Mouse (Mus musculus): ENCODE measurements around the gene Plcb4. TPM values are rescaled to one million over a fixed set of nuclear protein-coding genes. Genes with fewer than 3 reads are reported as not detected.

Plcb4 gene
- polyA plus RNA-seq, 1 experiment from 2014 or later = 13.8 TPM

DNA sequence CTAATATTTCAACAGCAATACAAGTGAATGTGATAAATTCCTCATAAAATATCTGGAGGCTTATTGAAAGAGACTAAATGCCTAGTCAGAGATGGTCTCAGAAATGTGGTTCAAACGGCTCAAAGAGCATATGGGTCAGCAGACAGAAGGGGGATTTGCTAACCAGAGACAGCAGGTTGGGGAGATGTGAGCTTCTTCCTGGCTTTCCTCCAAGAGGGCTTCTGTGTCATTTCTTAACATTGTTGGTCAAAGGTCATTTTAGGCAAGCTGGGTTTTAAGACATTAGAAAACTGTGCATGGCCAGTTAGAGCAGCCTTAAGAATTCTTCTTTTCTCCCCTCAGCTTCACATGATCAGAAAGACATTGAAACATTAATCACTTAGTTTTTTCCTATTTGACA is 178.9 kb downstream of the Plcb4 start:
- 74% methylated on average over 1 of the region's 1 CpGs for WGBS
- Histone ChIP-seq H3K9ac (replicated peaks; ENCODE audit: low read depth) (no peak overlapping the region), H3K27ac (ENCODE audit: low read length) (no peak overlapping the region), H3K27me3 (replicated peaks; ENCODE audit: insufficient read depth, low read length) (no peaks in the 10 kb centered on the region), H3K4me3 (ENCODE audit: low read depth, low read length) (no peak overlapping the region), H3K4me2 (replicated peaks; ENCODE audit: low read depth, low read length) (no peak overlapping the region), H3K36me3 (ENCODE audit: insufficient read depth, low read length) (no peaks in the 10 kb centered on the region), H3K4me1 (ENCODE audit: insufficient read depth, low read depth, low read length) (no peaks in the 10 kb centered on the region), H3K9me3 (ENCODE audit: low read length) (no peaks in the 10 kb centered on the region)
- ATAC-seq (no peak), DNase-seq (ENCODE audit: low spot score) (no peak)
- no peak for TF ChIP-seq CTCF (IDR thresholded peaks at IDR 0.05)

DNA sequence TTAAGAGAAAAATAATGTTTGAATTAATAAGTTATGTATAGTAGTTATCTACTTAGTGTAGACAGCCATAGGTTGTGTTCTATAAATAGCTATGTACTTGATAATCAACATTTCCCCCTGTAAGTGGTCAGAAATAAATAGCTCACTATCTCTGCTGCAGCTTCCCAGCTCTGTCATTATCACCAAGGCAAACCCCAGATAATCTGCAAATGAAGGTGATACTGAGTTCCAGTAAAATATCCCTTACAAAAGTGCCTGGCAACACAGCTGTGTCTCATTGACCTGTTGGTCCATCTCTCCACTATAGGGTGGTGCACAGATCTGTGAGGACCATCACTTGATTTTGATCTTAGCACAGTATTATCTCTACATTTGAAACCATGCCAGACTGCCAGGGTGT is 179.3 kb downstream of the Plcb4 start:
- TF ChIP-seq CTCF (IDR thresholded peaks at IDR 0.05) = no peak
- TF ChIP-seq EP300 (IDR thresholded peaks at IDR 0.05) = no peak
- H3K9ac ChIP-seq (replicated peaks; ENCODE audit: low read depth) = no peak overlapping the region
- H3K27me3 ChIP-seq (replicated peaks; ENCODE audit: insufficient read depth, low read length) = no peaks in the 10 kb centered on the region
- no peak overlapping the region for H3K4me2 ChIP-seq (replicated peaks; ENCODE audit: low read depth, low read length)
- H3K36me3 ChIP-seq (ENCODE audit: insufficient read depth, low read length) = no peaks in the 10 kb centered on the region
- no peaks in the 10 kb centered on the region for H3K9me3 ChIP-seq (ENCODE audit: low read length)
- ATAC-seq = no peak
- DNase-seq (ENCODE audit: low spot score) = no peak
- no peak overlapping the region for H3K27ac ChIP-seq (ENCODE audit: low read length)
- no peaks in the 10 kb centered on the region for H3K4me1 ChIP-seq (ENCODE audit: insufficient read depth, low read depth, low read length)
- no peak overlapping the region for H3K4me3 ChIP-seq (ENCODE audit: low read depth, low read length)

DNA sequence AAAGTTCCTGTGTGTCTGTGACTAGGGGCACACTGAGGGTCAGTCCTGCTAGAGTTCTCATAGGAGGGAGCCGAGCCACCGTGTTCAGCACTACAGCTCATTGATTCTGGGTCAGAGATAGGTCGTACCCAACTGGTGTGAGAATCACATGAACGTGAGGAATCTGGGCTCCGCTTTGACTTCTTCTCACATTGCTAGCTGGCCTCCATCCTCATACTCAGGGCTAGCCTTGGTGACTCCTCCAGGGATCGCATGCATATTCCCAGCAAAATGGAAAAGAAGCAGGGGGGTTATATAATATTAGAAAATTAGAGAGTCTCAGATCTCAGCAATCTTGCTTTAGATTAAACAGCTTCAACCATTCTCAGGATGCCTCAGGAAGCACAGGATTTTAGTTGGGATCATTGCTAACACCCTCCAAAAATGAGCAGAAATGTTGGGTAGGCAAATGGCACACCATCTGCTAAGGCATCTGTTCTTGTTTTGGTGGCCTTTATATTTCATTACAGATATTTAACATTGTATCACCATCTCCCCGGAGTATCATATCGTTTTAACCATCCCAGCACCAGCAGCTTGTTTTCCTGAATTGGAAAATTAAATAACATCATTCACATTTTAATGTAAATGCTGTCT is 180.0 kb downstream of the Plcb4 start:
- TF ChIP-seq CTCF (IDR thresholded peaks at IDR 0.05) (no peak), EP300 (IDR thresholded peaks at IDR 0.05) (no peak)
- no peaks in the 10 kb centered on the region for H3K36me3 ChIP-seq (ENCODE audit: insufficient read depth, low read length)
- H3K9ac ChIP-seq (replicated peaks; ENCODE audit: low read depth) = no peak overlapping the region
- no peak overlapping the region for H3K4me2 ChIP-seq (replicated peaks; ENCODE audit: low read depth, low read length)
- WGBS = 85% methylated on average over 8 of the region's 8 CpGs
- no peak overlapping the region for H3K27ac ChIP-seq (ENCODE audit: low read length)
- H3K27me3 ChIP-seq (replicated peaks; ENCODE audit: insufficient read depth, low read length) = no peaks in the 10 kb centered on the region
- no peaks in the 10 kb centered on the region for H3K9me3 ChIP-seq (ENCODE audit: low read length)
- DNase-seq (ENCODE audit: low spot score) (no peak), ATAC-seq (no peak)
- H3K4me3 ChIP-seq (ENCODE audit: low read depth, low read length) = no peak overlapping the region
- H3K4me1 ChIP-seq (ENCODE audit: insufficient read depth, low read depth, low read length) = no peaks in the 10 kb centered on the region

DNA sequence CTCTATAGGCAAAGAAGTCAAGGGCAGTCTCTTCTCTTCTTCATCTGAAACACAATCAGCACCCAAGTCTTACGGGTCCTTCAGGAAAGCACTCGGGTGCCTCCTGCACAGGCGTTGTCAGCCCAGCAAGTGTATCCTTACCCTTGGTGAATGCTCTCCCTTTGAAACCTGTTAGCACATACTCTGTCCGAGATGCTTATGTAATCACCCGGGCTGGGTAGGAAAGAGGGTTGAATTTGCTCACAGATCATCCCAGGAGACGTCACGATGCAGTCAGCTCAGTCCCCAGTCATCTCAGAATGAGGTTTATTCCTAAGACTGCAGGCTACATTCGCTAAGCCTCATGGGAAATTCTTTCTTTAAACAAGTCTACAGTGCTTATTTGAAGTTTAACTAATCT is 184.9 kb downstream of the Plcb4 start:
- no peak overlapping the region for H3K27ac ChIP-seq (ENCODE audit: low read length)
- no peak overlapping the region for H3K4me3 ChIP-seq (ENCODE audit: low read depth, low read length)
- H3K27me3 ChIP-seq (replicated peaks; ENCODE audit: insufficient read depth, low read length) = no peaks in the 10 kb centered on the region
- no peaks in the 10 kb centered on the region for H3K36me3 ChIP-seq (ENCODE audit: insufficient read depth, low read length)
- DNase-seq (ENCODE audit: low spot score) (no peak), ATAC-seq (no peak)
- WGBS = 66% methylated on average over 8 of the region's 8 CpGs
- H3K9ac ChIP-seq (replicated peaks; ENCODE audit: low read depth) = no peak overlapping the region
- no peaks in the 10 kb centered on the region for H3K4me1 ChIP-seq (ENCODE audit: insufficient read depth, low read depth, low read length)
- no peak for TF ChIP-seq EP300 (IDR thresholded peaks at IDR 0.05)
- TF ChIP-seq CTCF (IDR thresholded peaks at IDR 0.05) = no peak
- H3K9me3 ChIP-seq (ENCODE audit: low read length) = no peaks in the 10 kb centered on the region
- no peak overlapping the region for H3K4me2 ChIP-seq (replicated peaks; ENCODE audit: low read depth, low read length)

DNA sequence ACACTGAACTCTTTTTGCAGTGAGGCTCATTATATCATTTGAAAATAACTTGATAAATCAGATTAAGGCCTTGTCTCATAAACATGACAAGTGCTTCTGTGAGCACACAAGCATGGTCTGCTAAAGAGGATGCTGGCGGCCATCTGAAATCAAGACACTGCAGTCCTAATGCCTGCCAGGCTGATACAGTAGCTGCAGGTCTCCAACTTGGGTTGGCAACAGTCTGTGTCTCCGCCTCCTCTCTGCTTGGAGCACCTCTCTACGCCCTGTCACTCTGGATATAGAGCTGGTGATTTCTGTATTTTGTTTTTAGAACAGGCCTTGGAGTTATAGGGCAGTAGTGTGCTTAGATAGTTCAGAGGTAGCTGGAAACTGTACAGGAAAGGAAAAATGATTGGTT is 188.1 kb downstream of the Plcb4 start:
- H3K4me1 ChIP-seq (ENCODE audit: insufficient read depth, low read depth, low read length) = no peaks in the 10 kb centered on the region

DNA sequence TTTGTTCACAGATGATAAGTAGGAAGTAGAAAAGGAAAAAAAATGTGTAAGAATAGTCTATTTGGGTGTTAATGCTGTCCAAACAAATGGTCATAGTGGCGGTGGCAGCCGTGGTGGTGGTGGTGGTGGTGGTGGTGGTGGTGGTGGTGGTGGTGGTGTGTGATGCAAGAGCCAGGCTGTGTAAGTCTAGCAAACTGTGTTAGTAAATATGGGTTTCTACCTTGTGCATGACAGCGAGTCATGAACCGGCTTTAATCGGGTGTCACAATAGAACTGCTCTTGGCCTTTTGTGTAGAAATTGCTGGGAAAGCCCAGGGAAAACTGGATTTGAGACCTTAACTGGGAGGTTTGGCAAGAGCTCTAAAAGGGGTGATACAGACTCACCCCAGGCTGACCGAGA is 188.9 kb downstream of the Plcb4 start:
- no peak for ATAC-seq
- WGBS = 93% methylated on average over 4 of the region's 6 CpGs
- no peaks in the 10 kb centered on the region for H3K9me3 ChIP-seq (ENCODE audit: low read length)

More for the DNA sequence above, 188.1 kb downstream of the Plcb4 start:
- Histone ChIP-seq H3K4me3 (ENCODE audit: low read depth, low read length) (no peak overlapping the region), H3K27ac (ENCODE audit: low read length) (no peak overlapping the region), H3K36me3 (ENCODE audit: insufficient read depth, low read length) (no peaks in the 10 kb centered on the region), H3K9me3 (ENCODE audit: low read length) (no peaks in the 10 kb centered on the region), H3K27me3 (replicated peaks; ENCODE audit: insufficient read depth, low read length) (no peaks in the 10 kb centered on the region), H3K9ac (replicated peaks; ENCODE audit: low read depth) (no peak overlapping the region), H3K4me2 (replicated peaks; ENCODE audit: low read depth, low read length) (no peak overlapping the region)
- ATAC-seq (no peak), DNase-seq (ENCODE audit: low spot score) (no peak)
- 87% methylated on average over 3 of the region's 3 CpGs for WGBS
- TF ChIP-seq EP300 (IDR thresholded peaks at IDR 0.05) (no peak), CTCF (IDR thresholded peaks at IDR 0.05) (no peak)

DNA sequence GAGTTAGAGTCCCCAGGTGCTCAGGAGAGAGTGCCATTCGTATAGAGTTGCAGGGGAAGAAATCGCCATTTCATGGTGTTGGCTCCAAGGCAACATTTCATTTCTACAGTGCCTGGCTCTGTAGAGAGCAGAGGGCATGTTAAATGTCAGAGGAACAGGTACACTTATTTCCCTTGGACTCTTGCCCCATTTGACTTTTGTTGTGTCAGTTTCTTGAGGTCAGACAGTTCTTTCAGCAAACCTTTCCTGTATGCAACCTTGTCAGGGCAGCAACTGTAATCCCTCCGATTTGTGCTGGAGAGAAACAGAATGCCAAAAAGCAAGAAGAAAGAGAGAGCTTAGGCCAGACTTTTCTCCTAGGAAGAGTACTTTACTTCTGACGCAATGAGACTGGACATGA is 189.4 kb downstream of the Plcb4 start:
- no peak overlapping the region for H3K4me3 ChIP-seq (ENCODE audit: low read depth, low read length)
- no peak overlapping the region for H3K4me2 ChIP-seq (replicated peaks; ENCODE audit: low read depth, low read length)
- H3K9me3 ChIP-seq (ENCODE audit: low read length) = no peaks in the 10 kb centered on the region
- no peak overlapping the region for H3K27ac ChIP-seq (ENCODE audit: low read length)
- ATAC-seq (no peak), DNase-seq (ENCODE audit: low spot score) (no peak)
- WGBS = 88% methylated on average over 4 of the region's 4 CpGs
- no peaks in the 10 kb centered on the region for H3K27me3 ChIP-seq (replicated peaks; ENCODE audit: insufficient read depth, low read length)
- TF ChIP-seq EP300 (IDR thresholded peaks at IDR 0.05) (no peak), CTCF (IDR thresholded peaks at IDR 0.05) (no peak)
- H3K4me1 ChIP-seq (ENCODE audit: insufficient read depth, low read depth, low read length) = no peaks in the 10 kb centered on the region
- no peaks in the 10 kb centered on the region for H3K36me3 ChIP-seq (ENCODE audit: insufficient read depth, low read length)
- H3K9ac ChIP-seq (replicated peaks; ENCODE audit: low read depth) = no peak overlapping the region

More for the DNA sequence above, 188.9 kb downstream of the Plcb4 start:
- Histone ChIP-seq H3K27me3 (replicated peaks; ENCODE audit: insufficient read depth, low read length) (no peaks in the 10 kb centered on the region), H3K4me2 (replicated peaks; ENCODE audit: low read depth, low read length) (no peak overlapping the region), H3K36me3 (ENCODE audit: insufficient read depth, low read length) (no peaks in the 10 kb centered on the region), H3K27ac (ENCODE audit: low read length) (no peak overlapping the region), H3K4me1 (ENCODE audit: insufficient read depth, low read depth, low read length) (no peaks in the 10 kb centered on the region), H3K9ac (replicated peaks; ENCODE audit: low read depth) (no peak overlapping the region), H3K4me3 (ENCODE audit: low read depth, low read length) (no peak overlapping the region)
- TF ChIP-seq EP300 (IDR thresholded peaks at IDR 0.05) (no peak), CTCF (IDR thresholded peaks at IDR 0.05) (no peak)
- DNase-seq (ENCODE audit: low spot score) = no peak

Data from lung, postnatal 0 days (tissue).